Mouse (Mus musculus) lung, adult 2 months (tissue): ENCODE measurements at regions not wholly inside any gene's neighbourhood (a gene's known extent, or its start where the extent isn't known, plus 50 kb on each side); places are given as distances from the start of the nearest gene placed in this dataset.

Experiments
- CTCF ChIP-seq: fragments of 200-500 bp; IDR thresholded peaks from 2 replicates; pipeline ENCODE4 v1.5.1; 2011; ENCODE audit warnings: mild to moderate bottlenecking, low read length, control low read depth; ENCODE audit not compliant: insufficient read depth
- POLR2A ChIP-seq: fragments of 200-500 bp; IDR thresholded peaks from 2 replicates; pipeline ENCODE4 v1.6.1; 2011; ENCODE audit warnings: low read depth, mild to moderate bottlenecking, control low read depth, low read length, borderline replicate concordance; ENCODE audit errors: extremely low read depth

DNA sequence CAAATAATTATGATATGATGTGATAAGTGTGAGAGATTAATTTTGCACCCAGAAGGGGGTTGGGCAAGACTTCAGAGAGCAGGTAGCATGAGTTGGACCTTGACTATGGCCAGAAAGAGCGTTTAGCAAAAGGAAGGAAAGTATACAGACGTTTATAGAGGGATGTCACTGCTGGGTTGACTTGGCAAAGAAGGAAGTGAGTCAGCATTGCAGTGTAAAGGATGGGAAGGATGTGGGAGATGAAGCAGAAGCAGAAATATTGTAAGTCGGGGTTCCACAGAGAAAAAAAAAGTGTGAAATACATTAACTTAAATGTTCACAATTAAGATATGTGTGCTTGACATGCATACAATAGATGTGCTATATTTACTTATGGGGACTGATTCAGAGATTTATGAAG, 307.8 kb upstream of the Galnt5 start:
- no peak for TF ChIP-seq CTCF
- TF ChIP-seq POLR2A, result no peak
